Mouse (Mus musculus) liver, adult 2 months (tissue): ENCODE results near the gene Haghl.

Experiments used
- CTCF ChIP-seq: fragments of 200-500 bp; IDR thresholded peaks from 2 replicates; pipeline ENCODE4 v1.5.1; 2011; ENCODE audit warnings: low read depth, low read length, control low read depth
- POLR2A ChIP-seq: fragments of 200-500 bp; IDR thresholded peaks from 2 replicates; pipeline ENCODE4 v1.6.1; 2011; ENCODE audit warnings: low read length, control low read depth; ENCODE audit not compliant: insufficient read depth; ENCODE audit errors: extremely low read depth

GRCm38 (mm10) chr17:25810890-25811289 lies 25.4 kb upstream of the Haghl start:
- no peak for TF ChIP-seq CTCF
- no peak for TF ChIP-seq POLR2A
